Mouse (Mus musculus) common myeloid progenitor, adult 5-6 weeks (primary cell): Measurements from ENCODE around the gene Rps6kb2. TPM values are rescaled to one million over a fixed set of nuclear protein-coding genes. Genes with fewer than 3 reads are reported as not detected.
"Not testable (repeated sequence)": the region's sequence is repeated elsewhere in the genome, so short reads cannot be mapped to it uniquely, and the experiment has no call there.

ENCODE experiments used
- ATAC-seq: replicated peaks from 2 replicates; pipeline ENCODE4 v1.8.0; 2016; ENCODE audit warnings: low read depth, mild to moderate bottlenecking, moderate TSS enrichment, inconsistent platforms; ENCODE audit not compliant: poor library complexity, severe bottlenecking
- total RNA-seq: library from RNA; stranded (forward); fragments of 200-1000, 187-1606 nt; gene quantifications from 2 replicates; pipeline ENCODE4 v1.2.3, GENCODE M21; 2017

Rps6kb2 gene
- total RNA-seq, 1 experiment from 2014 or later, result 16.4 TPM

- no peak for ATAC-seq
These were observed 40.5 kb downstream of the Rps6kb2 start for GRCm38 (mm10) chr19:4122411-4123370.

- not testable (repeated sequence) for ATAC-seq
These were observed 41.3 kb downstream of the Rps6kb2 start for GRCm38 (mm10) chr19:4121896-4122295.

- ATAC-seq, result peak; percentile 74
These were observed 41.9 kb downstream of the Rps6kb2 start for GRCm38 (mm10) chr19:4121097-4121805.

GRCm38 (mm10) chr19:4120496-4120895 lies 42.7 kb downstream of the Rps6kb2 start:
- no peak for ATAC-seq

GRCm38 (mm10) chr19:4119716-4120487 lies 43.3 kb downstream of the Rps6kb2 start:
- no peak for ATAC-seq

GRCm38 (mm10) chr19:4118350-4118749 lies 44.8 kb downstream of the Rps6kb2 start:
- no peak for ATAC-seq

GRCm38 (mm10) chr19:4117006-4117405 lies 46.1 kb downstream of the Rps6kb2 start:
- ATAC-seq, result no peak

- no peak for ATAC-seq
These were observed 47.3 kb downstream of the Rps6kb2 start for GRCm38 (mm10) chr19:4115816-4116215.

GRCm38 (mm10) chr19:4115144-4115543 lies 48.0 kb downstream of the Rps6kb2 start:
- no peak for ATAC-seq

GRCm38 (mm10) chr19:4114551-4114950 lies 48.6 kb downstream of the Rps6kb2 start:
- no peak for ATAC-seq

- ATAC-seq, result peak; percentile 51
These were observed 49.3 kb downstream of the Rps6kb2 start for GRCm38 (mm10) chr19:4113806-4114230.

GRCm38 (mm10) chr19:4113186-4113805 lies 49.9 kb downstream of the Rps6kb2 start:
- ATAC-seq, result peak; percentile 92

- ATAC-seq, result no peak
These were observed 50.8 kb downstream of the Rps6kb2 start for GRCm38 (mm10) chr19:4112063-4112960.

GRCm38 (mm10) chr19:4108535-4108934 lies 54.6 kb downstream of the Rps6kb2 start:
- ATAC-seq, result no peak

- ATAC-seq, result no peak
These were observed 56.5 kb downstream of the Rps6kb2 start for GRCm38 (mm10) chr19:4106654-4107053.

- ATAC-seq, result no peak
These were observed 58.4 kb downstream of the Rps6kb2 start for GRCm38 (mm10) chr19:4104675-4105194.
